Mouse (Mus musculus) ES-Bruce4 (cell line): ENCODE data around the gene Dclk1. TPM values are rescaled to one million over a fixed set of nuclear protein-coding genes. Genes with fewer than 3 reads are reported as not detected.

ENCODE experiments used
- H3K27ac ChIP-seq: 2 replicates; pipeline ENCODE4 v1.5.1; 2012; ENCODE audit warnings: low read length, inconsistent platforms; ENCODE audit not compliant: insufficient read depth
- H3K27me3 ChIP-seq: 2 replicates; pipeline ENCODE4 v1.6.1; 2012; ENCODE audit warnings: mild to moderate bottlenecking, low read length, inconsistent platforms; ENCODE audit not compliant: control insufficient read depth, poor library complexity, insufficient read depth, severe bottlenecking
- H3K36me3 ChIP-seq: 2 replicates; pipeline ENCODE4 v1.6.1; 2012; ENCODE audit warnings: inconsistent platforms, mild to moderate bottlenecking, low read length, moderate library complexity; ENCODE audit not compliant: control insufficient read depth, poor library complexity, insufficient read depth, severe bottlenecking
- H3K4me1 ChIP-seq: one replicate; pipeline ENCODE4 v1.8.1; 2011; ENCODE audit warnings: low read length; ENCODE audit not compliant: control insufficient read depth, insufficient read depth
- H3K4me3 ChIP-seq: 2 replicates; pipeline ENCODE4 v1.5.1; 2011; ENCODE audit warnings: low read depth, mild to moderate bottlenecking, low read length
- H3K9ac ChIP-seq: 2 replicates; pipeline ENCODE4 v1.6.1; 2012; ENCODE audit warnings: low read depth, mild to moderate bottlenecking, inconsistent platforms; ENCODE audit not compliant: poor library complexity, severe bottlenecking
- H3K9me3 ChIP-seq: replicated peaks from 2 replicates; pipeline ENCODE4 v1.6.1; 2012; ENCODE audit warnings: mild to moderate bottlenecking, low read length, inconsistent platforms; ENCODE audit not compliant: control insufficient read depth, poor library complexity, insufficient read depth, severe bottlenecking
- CTCF ChIP-seq: IDR thresholded peaks from one replicate; pipeline ENCODE4 v1.8.1; 2011; ENCODE audit warnings: low read depth, low read length
- EP300 ChIP-seq: IDR thresholded peaks from 2 replicates; pipeline ENCODE4 v1.6.1; 2011; ENCODE audit warnings: low read depth, low read length; ENCODE audit not compliant: insufficient read depth
- POLR2A ChIP-seq: IDR thresholded peaks from one replicate; pipeline ENCODE4 v1.8.1; 2011; ENCODE audit warnings: low read length; ENCODE audit not compliant: insufficient read depth
- polyA plus RNA-seq: library from polyadenylated mRNA; stranded (reverse); fragments of >200 nt; gene quantifications from 2 replicates; pipeline ENCODE4 v1.2.4, GENCODE M21; 2011; ENCODE audit warnings: low read depth; ENCODE audit not compliant: missing spikeins, insufficient read depth, insufficient read length

Dclk1 gene
- polyA plus RNA-seq, 1 experiment, result 1.3 TPM

GRCm38 (mm10) chr3:55430022-55430549 is 187.9 kb downstream of the Dclk1 start:
- no peak overlapping the region for H3K9ac ChIP-seq
- no peak overlapping the region for H3K27ac ChIP-seq
- H3K4me3 ChIP-seq, result no peak overlapping the region
- no peaks in the 10 kb centered on the region for H3K4me1 ChIP-seq
- no peaks in the 10 kb centered on the region for H3K36me3 ChIP-seq
- TF ChIP-seq EP300, result no peak
- no peak for TF ChIP-seq POLR2A
- TF ChIP-seq CTCF, result no peak
- no peaks in the 10 kb centered on the region for H3K27me3 ChIP-seq
- H3K9me3 ChIP-seq, result no peaks in the 10 kb centered on the region

GRCm38 (mm10) chr3:55431223-55431622 is 189.1 kb downstream of the Dclk1 start:
- no peak overlapping the region for H3K9ac ChIP-seq
- no peak overlapping the region for H3K4me3 ChIP-seq
- H3K27me3 ChIP-seq, result no peaks in the 10 kb centered on the region
- H3K36me3 ChIP-seq, result no peaks in the 10 kb centered on the region
- TF ChIP-seq POLR2A (no peak), CTCF (no peak), EP300 (no peak)
- no peak overlapping the region for H3K27ac ChIP-seq
- no peaks in the 10 kb centered on the region for H3K9me3 ChIP-seq
- H3K4me1 ChIP-seq, result no peaks in the 10 kb centered on the region

- H3K4me1 ChIP-seq, result no peaks in the 10 kb centered on the region
- H3K4me3 ChIP-seq, result no peak overlapping the region
- H3K36me3 ChIP-seq, result no peaks in the 10 kb centered on the region
- no peak overlapping the region for H3K27ac ChIP-seq
- no peaks in the 10 kb centered on the region for H3K27me3 ChIP-seq
- TF ChIP-seq EP300 (no peak), POLR2A (no peak), CTCF (no peak)
- H3K9me3 ChIP-seq, result no peaks in the 10 kb centered on the region
- no peak overlapping the region for H3K9ac ChIP-seq
Measured at GRCm38 (mm10) chr3:55434276-55434675, 192.1 kb downstream of the Dclk1 start.

DNA sequence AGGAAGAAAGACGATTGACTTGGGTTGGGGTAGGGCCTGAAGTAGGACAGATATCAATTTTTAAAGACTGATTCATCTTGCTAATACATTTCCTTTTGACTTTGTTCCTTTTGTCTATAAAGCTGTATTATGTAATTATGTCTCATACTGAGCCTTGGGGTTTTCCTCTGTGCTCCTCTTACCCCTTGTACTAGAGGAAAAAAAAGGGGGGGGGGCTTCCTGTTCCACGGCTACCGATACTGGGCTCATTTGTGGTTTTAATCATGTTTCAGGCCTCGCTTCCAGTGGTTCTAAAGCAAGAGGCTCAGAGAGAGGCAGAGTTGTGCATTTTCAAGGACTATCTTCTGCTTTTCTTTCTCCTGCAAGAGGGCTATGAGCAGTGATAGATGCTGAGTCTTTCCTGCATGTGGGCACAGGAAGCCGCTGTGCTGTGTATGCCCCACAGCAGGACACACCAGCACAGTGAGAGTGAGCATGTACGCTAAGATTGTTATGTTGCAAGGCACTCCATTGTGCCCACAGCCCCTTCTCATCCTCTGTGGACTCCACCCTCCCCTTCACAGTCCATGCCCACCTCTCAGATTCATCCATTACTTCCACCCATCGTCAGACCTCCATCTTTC is 196.8 kb downstream of the Dclk1 start:
- no peak for TF ChIP-seq POLR2A
- TF ChIP-seq CTCF, result no peak
- no peak for TF ChIP-seq EP300
- H3K4me3 ChIP-seq, result no peak overlapping the region
- no peaks in the 10 kb centered on the region for H3K4me1 ChIP-seq
- H3K27me3 ChIP-seq, result no peaks in the 10 kb centered on the region
- no peaks in the 10 kb centered on the region for H3K9me3 ChIP-seq
- H3K27ac ChIP-seq, result no peak overlapping the region
- no peak overlapping the region for H3K9ac ChIP-seq
- no peaks in the 10 kb centered on the region for H3K36me3 ChIP-seq

DNA sequence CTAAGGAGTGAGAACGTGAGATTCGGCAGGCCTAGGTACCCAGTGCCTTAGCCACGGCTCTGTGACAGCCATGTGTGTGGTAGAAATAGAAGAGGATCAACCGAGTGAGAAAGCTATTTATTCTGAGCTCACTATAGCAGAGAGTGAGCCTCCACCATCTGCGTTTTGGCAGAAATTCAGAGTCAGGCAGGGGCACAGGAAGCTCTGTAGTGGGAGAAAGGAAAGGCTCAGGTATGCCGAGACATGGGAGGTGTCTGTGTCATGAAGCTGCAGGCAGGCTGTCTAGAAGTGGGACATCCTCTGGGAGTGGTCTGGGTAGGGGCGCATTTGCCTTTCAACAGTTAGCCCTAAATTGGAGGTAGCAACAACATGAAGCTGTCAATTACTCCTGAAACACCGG is 198.2 kb downstream of the Dclk1 start:
- H3K27me3 ChIP-seq, result no peaks in the 10 kb centered on the region
- H3K9me3 ChIP-seq, result no peaks in the 10 kb centered on the region
- no peaks in the 10 kb centered on the region for H3K36me3 ChIP-seq
- H3K9ac ChIP-seq, result no peak overlapping the region
- TF ChIP-seq EP300 (no peak), POLR2A (no peak), CTCF (no peak)
- no peak overlapping the region for H3K4me3 ChIP-seq
- H3K27ac ChIP-seq, result no peak overlapping the region
- H3K4me1 ChIP-seq, result no peaks in the 10 kb centered on the region

GRCm38 (mm10) chr3:55442012-55442645 is 200.0 kb downstream of the Dclk1 start:
- Histone ChIP-seq H3K4me1 (no peaks in the 10 kb centered on the region), H3K9ac (no peak overlapping the region), H3K4me3 (no peak overlapping the region), H3K9me3 (no peaks in the 10 kb centered on the region), H3K27ac (no peak overlapping the region), H3K27me3 (no peaks in the 10 kb centered on the region), H3K36me3 (no peaks in the 10 kb centered on the region)
- TF ChIP-seq CTCF, result no peak
- TF ChIP-seq POLR2A, result no peak
- TF ChIP-seq EP300, result no peak
